ENCODE assay signal across 9 mouse cellular contexts in genomic region chr9:67759956-67760764, GRCm38 (mm10). TPM values are rescaled to one million over a fixed set of nuclear protein-coding genes. Genes with fewer than 3 reads are reported as not detected.
DNase-seq lines count a peak whose midpoint lies in the region; ATAC-seq and TF ChIP-seq lines count a peak whose summit lies in the region.
"Not testable (repeated sequence)": the region's sequence is repeated elsewhere in the genome, so short reads cannot be mapped to it uniquely, and the experiment has no call there.
"Had no signal": no experiment of that assay in that cellular context is flagged by ENCODE, and none has a peak within 500 bp of the region (broad histone marks: within the 10 kb centered on the region; RNA-seq: fewer than 3 reads in every experiment).

No protein-coding gene starts in this region.

- H3K27me3 ChIP-seq in ES-Bruce4 (ENCODE audit: control insufficient read depth, insufficient read depth, low read length, poor library complexity, severe bottlenecking); small intestine, adult 2 months (ENCODE audit: control insufficient read depth, insufficient read depth, low read length): not testable (repeated sequence)
- peaks cover 17% of the 10 kb centered on the region for H3K27me3 ChIP-seq in forebrain, embryonic 15.5 days
- peaks cover 35% of the 10 kb centered on the region for H3K27me3 ChIP-seq in heart, embryonic 15.5 days
- H3K27me3 ChIP-seq in kidney, postnatal 0 days (ENCODE audit: insufficient read depth, low read length) = peaks cover 11% of the 10 kb centered on the region
- H3K27me3 ChIP-seq in limb, embryonic 14.5 days (ENCODE audit: control insufficient read depth, insufficient read depth, low read length) = peaks cover 18% of the 10 kb centered on the region
- H3K27me3 ChIP-seq in midbrain, embryonic 13.5 days = peaks cover 25% of the 10 kb centered on the region

- DNase-seq in cerebellum, adult 8-10 months = peak; percentile 73
- DNase-seq in kidney, postnatal 0 days (ENCODE audit: low spot score) = peak; percentile 38
- DNase-seq in limb, embryonic 14.5 days (ENCODE audit: low spot score) = peak; percentile 37

- H3K9ac ChIP-seq in ES-Bruce4 (ENCODE audit: low read depth, poor library complexity, severe bottlenecking) = peak overlapping the region; percentile 69
- H3K9ac ChIP-seq in forebrain, embryonic 15.5 days (replicated peaks) = peak overlapping the region; percentile 73
- peak overlapping the region; percentile 75 for H3K9ac ChIP-seq in heart, embryonic 15.5 days
- peak overlapping the region; percentile 28; the same call in 1 of the 2 replicates for H3K9ac ChIP-seq in kidney, postnatal 0 days (ENCODE audit: low read depth, low read length)
- H3K9ac ChIP-seq in limb, embryonic 14.5 days (ENCODE audit: low read depth, low read length, severe bottlenecking) = peak overlapping the region; percentile 59
- H3K9ac ChIP-seq in midbrain, embryonic 13.5 days (replicated peaks) = peak overlapping the region; percentile 79

- TF ChIP-seq CTCF in ES-Bruce4 (IDR thresholded peaks at IDR 0.05; ENCODE audit: low read depth, low read length); small intestine, adult 2 months (IDR thresholded peaks at IDR 0.05; ENCODE audit: extremely low read depth, insufficient read length, insufficient replicate concordance, low read depth, low read length): not testable (repeated sequence)
- TF ChIP-seq CTCF in kidney, postnatal 0 days (IDR thresholded peaks at IDR 0.05; ENCODE audit: low read depth) = 0 out of 2 replicates have a peak, but pooled peaks have one; percentile 11

- not testable (repeated sequence) for H3K4me1 ChIP-seq in ES-Bruce4 (ENCODE audit: control insufficient read depth, insufficient read depth, low read length); kidney, postnatal 0 days (replicated peaks; ENCODE audit: insufficient read depth, low read length); limb, embryonic 14.5 days (ENCODE audit: control insufficient read depth, insufficient read depth, low read length); small intestine, adult 2 months (ENCODE audit: control insufficient read depth, insufficient read depth, insufficient read length, low read length)
- peaks cover 15% of the 10 kb centered on the region for H3K4me1 ChIP-seq in forebrain, embryonic 15.5 days
- peaks cover 19% of the 10 kb centered on the region for H3K4me1 ChIP-seq in heart, embryonic 15.5 days (replicated peaks)
- peaks cover 17% of the 10 kb centered on the region for H3K4me1 ChIP-seq in midbrain, embryonic 13.5 days (replicated peaks)

- not testable (repeated sequence) for H3K27ac ChIP-seq in ES-Bruce4 (ENCODE audit: insufficient read depth, low read length); kidney, postnatal 0 days; limb, embryonic 14.5 days (replicated peaks; ENCODE audit: low read depth, low read length); small intestine, adult 2 months (ENCODE audit: insufficient read depth, low read depth, low read length)
- peak overlapping the region; percentile 75 for H3K27ac ChIP-seq in forebrain, embryonic 15.5 days (replicated peaks)
- H3K27ac ChIP-seq in heart, embryonic 15.5 days = peak overlapping the region; percentile 85
- H3K27ac ChIP-seq in midbrain, embryonic 13.5 days = peak overlapping the region; percentile 84

- peak; percentile 94 for ATAC-seq in forebrain, embryonic 15.5 days (replicated peaks)
- peak; percentile 77 for ATAC-seq in heart, embryonic 15.5 days (replicated peaks; ENCODE audit: insufficient number of reproducible peaks, insufficient read depth, low FRiP score, low read depth)
- peak; percentile 81 for ATAC-seq in kidney, postnatal 0 days (replicated peaks; ENCODE audit: low FRiP score, low read depth)
- ATAC-seq in limb, embryonic 14.5 days (ENCODE audit: low FRiP score, low read depth) = peak; percentile 89
- peak; percentile 93 for ATAC-seq in midbrain, embryonic 13.5 days

- TF ChIP-seq EP300 in ES-Bruce4 (IDR thresholded peaks at IDR 0.05; ENCODE audit: insufficient read depth, low read depth, low read length) = not testable (repeated sequence)

- H3K4me3 ChIP-seq in ES-Bruce4 (ENCODE audit: low read depth, low read length) = peak overlapping the region; percentile 77
- peak overlapping the region; percentile 84 for H3K4me3 ChIP-seq in forebrain, embryonic 15.5 days
- H3K4me3 ChIP-seq in heart, embryonic 15.5 days = peak overlapping the region; percentile 72
- peak overlapping the region; percentile 52 for H3K4me3 ChIP-seq in kidney, postnatal 0 days (replicated peaks; ENCODE audit: low read depth, low read length)
- peak overlapping the region; percentile 60 for H3K4me3 ChIP-seq in limb, embryonic 14.5 days (replicated peaks; ENCODE audit: low read length)
- peak overlapping the region; percentile 61 for H3K4me3 ChIP-seq in midbrain, embryonic 13.5 days (replicated peaks)
- peak overlapping the region; percentile 60 for H3K4me3 ChIP-seq in small intestine, adult 2 months (ENCODE audit: low read depth, low read length)

- WGBS in forebrain, embryonic 15.5 days = under 1% methylated on average over 97 of the region's 114 CpGs
- under 1% methylated on average over 108 of the region's 114 CpGs for WGBS in heart, embryonic 15.5 days
- WGBS in kidney, postnatal 0 days = under 1% methylated on average over 92 of the region's 114 CpGs
- WGBS in limb, embryonic 14.5 days = under 1% methylated on average over 56 of the region's 114 CpGs
- 1% methylated on average over 87 of the region's 114 CpGs for WGBS in midbrain, embryonic 13.5 days
- WGBS in small intestine, adult 2 months = 2% methylated on average over 114 of the region's 114 CpGs

- H3K36me3 ChIP-seq in ES-Bruce4 (ENCODE audit: control insufficient read depth, insufficient read depth, low read length, poor library complexity, severe bottlenecking); forebrain, embryonic 15.5 days; heart, embryonic 15.5 days; kidney, postnatal 0 days (ENCODE audit: insufficient read depth, low read length); limb, embryonic 14.5 days (ENCODE audit: control insufficient read depth, insufficient read depth, low read length); midbrain, embryonic 13.5 days; small intestine, adult 2 months (ENCODE audit: control insufficient read depth, insufficient read depth, low read length): not testable (repeated sequence)

- H3K4me2 ChIP-seq in forebrain, embryonic 15.5 days (replicated peaks) = peak overlapping the region; percentile 92
- peak overlapping the region; percentile 98 for H3K4me2 ChIP-seq in heart, embryonic 15.5 days
- peak overlapping the region; percentile 96 for H3K4me2 ChIP-seq in kidney, postnatal 0 days (ENCODE audit: low read length)
- H3K4me2 ChIP-seq in limb, embryonic 14.5 days (replicated peaks; ENCODE audit: low read depth, low read length, severe bottlenecking) = peak overlapping the region; percentile 91
- H3K4me2 ChIP-seq in midbrain, embryonic 13.5 days (replicated peaks) = peak overlapping the region; percentile 90

- not testable (repeated sequence) for H3K9me3 ChIP-seq in ES-Bruce4 (replicated peaks; ENCODE audit: control insufficient read depth, insufficient read depth, low read length, poor library complexity, severe bottlenecking); forebrain, embryonic 15.5 days; heart, embryonic 15.5 days (replicated peaks); kidney, postnatal 0 days (replicated peaks; ENCODE audit: low read length); limb, embryonic 14.5 days (ENCODE audit: control insufficient read depth, low read length); midbrain, embryonic 13.5 days

- TF ChIP-seq POLR2A in ES-Bruce4 (IDR thresholded peaks at IDR 0.05; ENCODE audit: insufficient read depth, low read length); limb, embryonic 14.5 days (IDR thresholded peaks at IDR 0.05; ENCODE audit: borderline replicate concordance, extremely low read depth, insufficient read depth, insufficient read length); small intestine, adult 2 months (IDR thresholded peaks at IDR 0.05; ENCODE audit: low read depth, low read length): not testable (repeated sequence)

RNA-seq across cellular contexts. Expression of gene C2cd4b, which starts 0.9 kb away (rescaled TPM):
- polyA plus RNA-seq in ES-Bruce4 (2011; ENCODE audit: insufficient read depth, insufficient read length, low read depth, missing spikeins) = 0.50 TPM in 1 of 2 replicates, not detected in the other
- 0.22 and 0.24 TPM in 2 replicates for polyA plus RNA-seq in forebrain, embryonic 15.5 days (2015; fragmentation: Nextera tagmentation; extraction: Ambion mirVana)
- 1.1 TPM in 2 replicates for polyA plus RNA-seq in heart, embryonic 15.5 days (2015; fragmentation: Nextera tagmentation; extraction: Ambion mirVana)
- 0.32 and 0.54 TPM in 2 replicates for polyA plus RNA-seq in kidney, postnatal 0 days (2015; fragmentation: Nextera tagmentation; extraction: Ambion mirVana)
- 1.3 and 1.6 TPM in 2 replicates for polyA plus RNA-seq in limb, embryonic 14.5 days (2012; rRNA removed)
- 0.77 and 0.91 TPM in 2 replicates for polyA plus RNA-seq in limb, embryonic 14.5 days (2014; fragmentation: Nextera tagmentation; extraction: Ambion mirVana)
- 0.20 and 0.44 TPM in 2 replicates for polyA plus RNA-seq in midbrain, embryonic 13.5 days (2015; fragmentation: Nextera tagmentation; extraction: Ambion mirVana)
- 4.0 and 9.1 TPM in 2 replicates for polyA plus RNA-seq in small intestine, adult 2 months (2012; rRNA removed)
- polyA plus RNA-seq: erythroblast, embryonic 14.5 days had no signal

Comparison
In these comparisons a context has a peak if more than half of its experiments do, and no peak if none do; other contexts are left out.
1. H3K9ac ChIP-seq: peak in every context shown above with its lines; median percentile 79 in midbrain, embryonic 13.5 days; 75 in heart, embryonic 15.5 days; 73 in forebrain, embryonic 15.5 days; 69 in ES-Bruce4; 59 in limb, embryonic 14.5 days; 28 in kidney, postnatal 0 days.